Comparison of ENCODE assay signal across 8 mouse cellular contexts in genomic region chr19:21135297-21135997, GRCm38 (mm10).
DNase-seq lines count a peak whose midpoint lies in the region; ATAC-seq lines count a peak whose summit lies in the region.

No protein-coding gene starts in this region.

- H3K9ac ChIP-seq in forebrain, embryonic 16.5 days (replicated peaks; ENCODE audit: low read depth, low read length) = no peak overlapping the region

- 17% methylated on average over 6 of the region's 6 CpGs for WGBS in forebrain, embryonic 16.5 days

- H3K4me2 ChIP-seq in forebrain, embryonic 16.5 days (ENCODE audit: low read length) = no peak overlapping the region

- no peak overlapping the region for H3K4me3 ChIP-seq in forebrain, embryonic 16.5 days (replicated peaks; ENCODE audit: low read length)

- DNase-seq in layer of hippocampus, adult 11-12 months (ENCODE audit: low spot score) = peak; percentile 18
- no peak for DNase-seq in layer of hippocampus, adult 9-10 months (ENCODE audit: low spot score)
- DNase-seq in left cerebral cortex, postnatal 36 days (ENCODE audit: low spot score in 2 of 2) = peak; percentile 22 to 31
- DNase-seq in right cerebral cortex, postnatal 25 days = peak; percentile 39
- no peak for DNase-seq in kidney, adult 9 months
- no peak for DNase-seq in urinary bladder, postnatal 36 days (ENCODE audit: low spot score in 2 of 2)
- no peak for DNase-seq in spleen, postnatal 10 days (ENCODE audit: low spot score in 2 of 2)

- H3K36me3 ChIP-seq in forebrain, embryonic 16.5 days (ENCODE audit: control insufficient read depth, insufficient read depth) = no peaks in the 10 kb centered on the region

- ATAC-seq in forebrain, embryonic 16.5 days = peak; percentile 80

- H3K4me1 ChIP-seq in forebrain, embryonic 16.5 days (replicated peaks; ENCODE audit: control insufficient read depth, insufficient read depth, low read length) = peaks cover 14% of the 10 kb centered on the region

- no peaks in the 10 kb centered on the region for H3K9me3 ChIP-seq in forebrain, embryonic 16.5 days (ENCODE audit: control insufficient read depth, low read length)

- H3K27me3 ChIP-seq in forebrain, embryonic 16.5 days (replicated peaks; ENCODE audit: control insufficient read depth, insufficient read depth, low read length) = no peaks in the 10 kb centered on the region

- no peak overlapping the region for H3K27ac ChIP-seq in forebrain, embryonic 16.5 days (ENCODE audit: low read length)

- intact Hi-C loops in left cerebral cortex, postnatal 36 days (cut with DNase I) = no loop called here

Comparison
In these comparisons a context has a peak if more than half of its experiments do, and no peak if none do; other contexts are left out.
1. DNase-seq: peak in layer of hippocampus, adult 11-12 months (single experiment), left cerebral cortex, postnatal 36 days (2 of 2) and right cerebral cortex, postnatal 25 days (single experiment); none in layer of hippocampus, adult 9-10 months (single experiment), kidney, adult 9 months (single experiment), urinary bladder, postnatal 36 days (0 of 2) and spleen, postnatal 10 days (0 of 2).